Mouse (Mus musculus) left cerebral cortex, postnatal 10 days (tissue): ENCODE data around the gene 4930404N11Rik. TPM values are rescaled to one million over a fixed set of nuclear protein-coding genes. Genes with fewer than 3 reads are reported as not detected.
A peak's percentile ranks its signal among the peaks of the same experiment; 100 is the strongest.

Experiments
- DNase-seq, 2 experiments: peaks; one replicate each; pipeline ENCODE4 v3.0.0; 2021 to 2022; ENCODE audit warnings: low spot score in 2 of 2, mixed read lengths in 1 of 2; ENCODE audit errors: extremely low spot score in 1 of 2
- intact Hi-C: fragments of 180-260 bp; cut with DNase I; formaldehyde crosslinking; loops from one replicate; pipeline ENCODE4 v1.15.1; 2025
- total RNA-seq, 2 experiments: library from RNA; stranded (reverse); gene quantifications; 2 replicates each; pipeline ENCODE4 v1.2.3; 2021

The 4930404N11Rik gene
- total RNA-seq, 2 experiments from 2014 or later = 1.2 to 1.7 TPM

DNA sequence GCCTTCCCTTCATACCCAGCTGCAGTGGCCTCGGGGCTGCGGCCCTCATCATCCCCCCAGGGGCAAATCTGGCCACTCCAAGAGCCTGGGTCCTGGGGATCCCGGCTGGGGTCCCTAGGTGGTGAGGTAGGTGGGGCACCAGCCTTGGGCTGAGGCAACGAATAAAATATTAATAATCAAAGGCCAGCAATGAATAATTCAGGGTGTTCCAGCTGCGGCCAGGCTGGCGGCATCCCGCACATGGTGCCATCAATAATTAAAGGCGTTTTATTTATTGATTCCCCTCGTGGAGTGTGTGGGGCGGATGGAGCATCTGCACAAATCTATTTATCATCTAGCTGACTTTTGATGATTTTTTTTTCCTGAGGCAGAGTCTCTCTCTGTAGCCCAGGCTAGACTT is 37.9 kb upstream of the 4930404N11Rik start:
- intact Hi-C loops = no loop called here
- no peak for DNase-seq

DNA sequence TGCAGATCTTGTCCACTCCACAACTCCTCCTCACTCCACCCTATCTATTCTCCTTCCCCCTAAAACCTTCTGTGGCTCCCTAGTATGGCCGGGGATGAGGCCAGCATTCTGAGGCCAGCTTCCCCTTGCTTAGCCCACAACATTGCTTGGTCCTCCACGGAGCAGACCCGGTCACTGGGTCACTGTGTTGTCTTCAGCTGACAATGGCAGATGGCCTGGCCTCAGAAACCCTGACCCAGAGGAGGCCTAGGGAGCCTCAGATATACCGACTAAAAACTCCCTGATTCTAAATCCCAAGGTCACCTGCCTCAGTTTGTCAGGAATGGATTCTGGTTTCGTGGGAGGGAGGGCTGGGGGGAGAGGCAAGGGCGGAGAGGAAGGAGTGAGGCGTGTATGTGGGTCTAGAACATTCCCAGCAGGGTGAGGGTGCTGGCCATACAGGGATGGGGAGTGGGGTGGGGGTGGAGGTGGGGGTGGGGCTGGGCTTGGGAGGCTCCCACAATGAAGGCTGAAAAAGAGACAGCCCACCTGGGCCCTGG is 36.7 kb upstream of the 4930404N11Rik start:
- intact Hi-C loops = no loop called here
- DNase-seq = no peak

DNA sequence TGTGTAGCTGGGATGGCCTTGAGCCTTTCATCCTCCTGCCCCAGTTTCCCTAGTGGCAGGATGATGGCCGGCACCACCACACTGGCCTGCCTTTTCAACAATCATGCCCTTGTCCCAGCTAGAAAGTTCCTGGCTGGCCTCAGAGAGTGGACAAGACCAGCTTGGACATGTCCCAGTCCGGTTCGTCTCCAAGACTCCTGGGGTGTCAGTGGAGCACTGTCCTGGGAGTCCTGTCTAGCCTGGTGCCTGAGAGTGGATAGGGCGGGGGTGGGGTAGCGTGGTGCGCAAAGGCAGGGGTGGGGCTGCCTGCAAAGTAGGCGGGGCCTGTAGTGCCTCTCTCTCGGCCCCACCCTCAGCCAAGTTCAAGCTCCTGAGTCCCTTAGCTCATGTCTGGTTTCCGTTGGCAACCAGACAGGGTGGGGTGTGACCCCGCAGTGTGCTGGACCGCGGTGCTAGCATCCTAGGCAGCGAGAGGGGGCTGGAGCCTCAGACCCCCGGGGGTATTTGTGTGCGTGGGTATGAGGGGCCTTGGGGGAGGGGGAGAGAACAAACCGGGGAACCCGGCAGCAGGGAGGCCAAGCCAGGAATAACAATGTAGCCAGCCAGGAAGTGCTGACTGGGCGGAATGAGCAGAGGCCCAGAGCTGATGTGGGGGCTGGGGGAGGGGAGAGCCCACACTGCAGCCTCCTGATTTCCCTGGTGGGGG is 36.1 kb upstream of the 4930404N11Rik start:
- intact Hi-C loops = no loop called here
- peak; percentile 62 to 90 for DNase-seq

DNA sequence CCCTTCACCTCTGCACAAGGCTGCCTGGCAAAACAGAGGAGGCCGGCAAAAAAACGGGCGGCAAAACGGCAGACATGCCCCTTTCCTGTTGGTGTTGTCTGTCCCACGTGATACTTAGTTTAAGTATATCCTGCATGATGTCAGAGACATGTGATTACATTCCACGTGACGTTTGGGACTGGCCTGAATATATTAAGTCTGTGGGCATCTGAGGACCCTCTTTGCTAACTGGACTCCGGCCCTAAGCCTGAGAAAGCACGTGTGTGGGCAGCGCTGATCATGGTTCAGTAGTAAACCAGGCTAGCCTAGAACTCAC is 35.5 kb upstream of the 4930404N11Rik start:
- intact Hi-C loops = no loop called here
- DNase-seq = no peak

DNA sequence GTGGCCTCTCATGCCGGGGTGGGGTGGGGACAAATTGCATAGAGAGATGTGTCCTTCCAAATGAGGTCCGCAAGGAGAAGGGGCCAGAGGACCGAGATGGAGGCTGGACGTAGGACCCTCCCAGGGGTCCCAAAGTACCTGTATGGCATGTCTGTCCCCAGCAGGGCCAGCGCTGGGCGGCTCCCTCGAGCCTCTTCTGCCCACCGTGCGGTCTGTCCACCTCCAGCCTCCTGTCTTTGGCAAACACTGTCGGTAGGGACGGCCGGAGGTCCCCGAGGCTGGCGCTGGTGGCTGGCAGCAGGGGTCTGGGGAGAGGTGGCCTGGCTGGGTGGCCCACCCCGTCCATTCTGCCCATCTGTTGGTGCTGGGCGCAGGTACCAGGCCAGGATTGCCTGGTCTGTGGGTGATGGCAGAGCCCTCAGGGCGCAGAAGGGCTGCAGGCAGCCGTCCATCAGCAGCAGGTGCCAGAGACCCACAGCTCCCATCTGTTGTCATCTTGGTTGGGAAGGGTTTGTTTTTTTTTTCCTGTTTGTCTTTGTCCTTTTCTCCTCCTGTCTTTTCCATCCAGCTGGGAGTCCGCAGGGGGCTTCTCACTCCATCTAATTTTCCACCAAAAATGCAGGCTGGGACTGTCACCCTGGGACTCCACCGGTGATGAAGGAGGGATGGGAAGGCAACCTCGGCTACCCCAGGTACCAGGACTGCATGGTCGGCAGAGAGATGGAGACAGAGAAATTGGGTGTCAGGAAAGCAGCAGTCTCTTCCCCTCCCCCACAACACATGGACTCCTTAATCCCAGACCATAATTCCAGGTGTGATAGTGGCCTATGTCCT is 35.0 kb upstream of the 4930404N11Rik start:
- intact Hi-C loops = no loop called here
- no peak for DNase-seq

DNA sequence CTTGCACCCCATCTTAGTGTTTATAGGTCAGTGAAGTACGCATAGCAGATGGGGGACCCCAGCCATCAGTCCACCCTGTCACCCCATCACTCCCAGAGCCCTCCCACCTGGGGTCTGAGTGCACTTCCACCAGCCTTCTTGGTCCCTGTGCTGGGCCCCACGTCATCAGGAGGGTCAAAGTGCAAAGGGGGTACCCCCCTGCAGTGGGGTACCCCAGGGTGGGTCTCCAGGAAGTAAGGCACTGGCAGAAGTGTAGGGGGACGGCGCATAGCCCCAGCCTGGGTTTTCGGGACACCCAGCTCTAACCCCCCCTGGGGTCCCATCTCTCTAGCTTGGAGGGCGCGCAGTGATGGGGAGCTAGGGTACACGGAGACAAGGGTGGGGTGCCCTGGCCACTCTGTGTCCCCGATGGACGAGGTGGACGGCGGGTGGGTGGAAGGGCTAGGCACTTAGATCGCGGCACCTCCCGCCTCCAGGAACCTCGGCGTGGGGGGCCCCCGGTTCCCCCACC is 34.2 kb upstream of the 4930404N11Rik start:
- intact Hi-C loops = no loop called here

DNA sequence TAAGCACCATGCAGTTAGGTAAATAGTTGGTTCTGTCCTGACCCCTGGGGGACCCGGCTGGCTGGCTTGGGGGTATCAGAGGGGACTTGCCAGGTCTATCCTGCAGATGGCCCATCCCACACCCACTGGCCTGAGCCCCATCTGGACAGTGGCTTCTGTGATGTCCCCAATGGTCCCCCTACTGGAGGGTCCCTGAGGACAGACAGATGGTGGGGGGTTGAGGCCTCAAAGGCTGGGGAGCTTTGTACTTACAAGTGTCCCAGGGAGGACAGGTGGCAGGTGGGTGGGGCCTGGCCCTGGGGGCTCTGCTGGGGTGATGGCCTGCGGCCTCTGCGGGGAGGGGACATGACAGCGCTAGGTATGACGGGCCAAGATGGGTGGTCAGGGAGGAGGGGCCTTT is 33.7 kb upstream of the 4930404N11Rik start:
- DNase-seq = no peak
- intact Hi-C loops = no loop called here

More for the DNA sequence above, 34.2 kb upstream of the 4930404N11Rik start:
- DNase-seq = no peak

DNA sequence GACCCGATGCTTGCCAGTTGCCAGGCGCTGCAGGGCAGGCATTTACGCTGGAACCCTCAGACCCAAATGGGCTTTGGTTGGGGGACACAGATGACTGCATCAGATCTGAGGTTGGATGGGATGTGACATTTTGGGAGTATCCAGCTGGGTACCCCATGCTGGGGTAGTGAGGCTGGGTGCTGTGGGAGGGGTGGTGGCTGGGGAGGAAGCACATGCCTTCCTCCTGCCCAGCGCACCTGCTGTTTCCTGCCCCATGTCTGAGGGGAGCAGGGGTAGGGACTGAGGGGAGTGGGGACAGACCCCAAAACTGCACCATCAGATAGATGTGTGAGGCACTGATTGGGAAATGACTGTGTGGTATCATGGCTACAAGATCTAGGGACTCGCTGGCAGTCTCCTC is 31.1 kb upstream of the 4930404N11Rik start:
- intact Hi-C loops = no loop called here
- no peak for DNase-seq

DNA sequence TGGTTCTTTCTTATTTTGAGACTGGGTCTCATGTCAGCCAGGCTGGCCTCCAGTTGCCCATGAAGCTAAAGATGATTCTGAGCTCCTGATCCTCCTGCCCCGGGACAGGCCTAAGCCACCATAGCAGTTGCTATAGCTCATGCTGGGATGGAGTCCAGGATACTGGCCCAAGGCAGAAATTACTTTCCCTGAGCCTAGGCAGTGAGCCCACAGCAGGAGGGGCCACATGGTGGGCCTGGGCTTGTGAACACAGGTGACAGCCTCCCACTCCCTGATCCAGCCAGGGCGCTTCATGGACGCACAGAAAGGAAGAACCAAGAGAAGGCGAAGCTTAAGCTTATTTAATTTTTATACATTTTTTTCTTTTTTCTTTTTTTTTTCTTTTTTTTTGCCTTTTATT is 30.2 kb upstream of the 4930404N11Rik start:
- intact Hi-C loops = loop anchor here (2.0 kb wide), 1 partner anchor 55 kb away; no protein-coding TSS in a partner anchor

DNA sequence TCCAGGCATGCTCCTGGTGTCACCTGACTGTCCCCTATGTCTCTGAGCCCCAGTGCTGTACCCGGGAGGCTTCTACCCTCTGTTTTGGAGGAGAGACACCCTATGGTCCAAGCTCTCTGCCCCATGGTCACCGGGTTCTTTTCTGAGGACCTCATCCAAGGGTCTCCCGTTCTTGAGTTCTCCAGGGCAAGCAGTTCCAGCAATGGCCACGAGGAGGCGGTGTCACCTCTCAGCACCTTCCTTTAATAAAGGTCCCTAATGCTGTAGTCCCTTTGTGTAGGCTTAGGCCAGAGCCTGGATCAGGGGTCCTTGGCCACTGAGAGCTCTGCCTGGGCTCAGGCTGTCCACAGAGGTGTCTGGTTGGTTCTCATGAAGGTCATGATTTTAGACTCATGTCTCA is 29.5 kb upstream of the 4930404N11Rik start:
- intact Hi-C loops = loop anchor here (2.0 kb wide), 1 partner anchor 56 kb away; no protein-coding TSS in a partner anchor
- no peak for DNase-seq

More for the DNA sequence above, 30.2 kb upstream of the 4930404N11Rik start:
- no peak for DNase-seq

DNA sequence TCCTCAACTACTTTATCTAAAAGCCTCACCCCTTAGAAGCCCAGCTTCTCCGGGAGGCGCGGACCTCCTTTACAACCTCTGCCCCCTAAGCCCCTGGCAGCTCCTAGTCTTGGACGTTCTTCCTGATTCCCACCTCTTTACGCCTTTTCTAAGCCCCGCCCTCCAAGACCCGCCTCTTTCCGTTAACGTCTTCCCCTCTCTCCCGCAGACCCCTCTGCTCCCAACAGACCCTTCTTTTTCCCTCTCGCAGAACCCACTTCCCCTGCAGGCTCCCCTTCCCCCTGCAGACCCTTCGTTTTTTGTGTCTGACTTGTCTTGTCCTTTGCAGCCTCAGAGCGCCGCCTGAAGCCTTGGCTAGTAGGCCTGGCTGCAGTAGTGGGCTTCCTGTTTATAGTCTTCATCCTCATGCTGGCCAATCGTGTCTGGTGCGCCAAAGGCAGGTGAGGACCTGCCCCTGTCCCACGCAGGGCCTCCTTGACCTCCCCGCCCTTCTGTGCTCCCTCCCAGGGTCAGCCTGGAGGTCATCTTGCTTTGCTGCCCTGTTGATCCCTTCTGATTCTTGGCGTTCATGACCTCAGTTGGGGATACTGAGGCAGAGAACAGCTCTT is 27.9 kb upstream of the 4930404N11Rik start:
- intact Hi-C loops = loop anchor here (2.0 kb wide), 1 partner anchor 57 kb away; no protein-coding TSS in a partner anchor
- no peak for DNase-seq

DNA sequence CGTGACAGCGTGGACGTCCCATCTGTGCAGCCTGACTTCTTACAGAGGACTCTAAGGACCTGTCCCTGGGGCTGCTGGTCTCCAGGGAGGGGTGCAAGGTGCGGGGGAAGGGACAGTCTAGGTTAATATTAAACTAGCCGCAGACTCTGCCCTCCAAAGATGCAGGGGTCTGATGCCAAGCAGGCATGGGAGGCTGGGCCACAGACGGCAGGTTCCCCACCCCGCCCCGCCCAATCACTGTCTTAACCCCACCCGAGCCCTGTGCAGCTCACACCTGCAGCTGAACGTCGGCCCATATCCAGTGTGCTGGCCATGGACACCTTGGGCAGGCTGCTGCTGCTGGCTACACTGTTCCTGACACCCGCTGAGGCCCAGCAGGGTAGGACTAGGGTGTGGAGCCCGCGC is 27.2 kb upstream of the 4930404N11Rik start, which contains the start of gene Smim24:
TSS of gene Smim24 (plus strand) at position 271 of the 405 bp plus-strand sequence.
- intact Hi-C loops = no loop called here
- no peak for DNase-seq

DNA sequence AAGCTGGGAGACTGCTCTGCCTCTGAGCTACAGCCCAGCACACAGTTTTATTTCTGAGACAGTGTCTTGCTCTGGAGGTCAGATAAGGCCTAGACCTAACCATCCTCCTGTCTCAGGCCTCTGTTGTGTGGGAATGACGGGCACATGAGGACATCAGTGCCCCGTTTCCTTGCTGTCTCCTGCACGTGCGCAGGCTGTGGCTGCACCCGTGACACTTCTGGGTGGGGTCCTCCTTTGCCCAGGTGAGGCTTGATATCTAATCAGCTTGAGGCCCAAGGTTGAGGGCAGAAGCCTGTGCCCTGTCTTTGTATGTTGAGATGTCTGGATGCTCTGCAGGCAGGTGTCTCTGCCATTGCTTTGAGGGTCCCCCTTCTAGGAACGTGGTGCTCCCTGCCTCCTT is 26.7 kb upstream of the 4930404N11Rik start:
- no peak for DNase-seq
- intact Hi-C loops = no loop called here

DNA sequence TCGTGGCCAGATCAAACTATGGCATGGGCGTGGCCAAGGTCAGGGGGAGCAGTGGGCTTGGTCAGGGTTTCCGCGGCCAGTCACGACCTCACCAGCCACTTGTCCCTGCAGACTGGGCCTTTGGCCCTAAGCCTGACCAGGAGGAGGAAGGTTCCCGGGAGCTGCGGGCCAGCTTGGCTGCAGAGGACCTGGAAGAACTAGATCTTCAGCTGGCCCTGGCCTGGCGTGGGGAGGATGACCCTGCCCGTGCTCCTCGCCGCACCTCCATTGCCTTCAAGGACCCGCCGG is 25.0 kb upstream of the 4930404N11Rik start:
- intact Hi-C loops = no loop called here
- no peak for DNase-seq

DNA sequence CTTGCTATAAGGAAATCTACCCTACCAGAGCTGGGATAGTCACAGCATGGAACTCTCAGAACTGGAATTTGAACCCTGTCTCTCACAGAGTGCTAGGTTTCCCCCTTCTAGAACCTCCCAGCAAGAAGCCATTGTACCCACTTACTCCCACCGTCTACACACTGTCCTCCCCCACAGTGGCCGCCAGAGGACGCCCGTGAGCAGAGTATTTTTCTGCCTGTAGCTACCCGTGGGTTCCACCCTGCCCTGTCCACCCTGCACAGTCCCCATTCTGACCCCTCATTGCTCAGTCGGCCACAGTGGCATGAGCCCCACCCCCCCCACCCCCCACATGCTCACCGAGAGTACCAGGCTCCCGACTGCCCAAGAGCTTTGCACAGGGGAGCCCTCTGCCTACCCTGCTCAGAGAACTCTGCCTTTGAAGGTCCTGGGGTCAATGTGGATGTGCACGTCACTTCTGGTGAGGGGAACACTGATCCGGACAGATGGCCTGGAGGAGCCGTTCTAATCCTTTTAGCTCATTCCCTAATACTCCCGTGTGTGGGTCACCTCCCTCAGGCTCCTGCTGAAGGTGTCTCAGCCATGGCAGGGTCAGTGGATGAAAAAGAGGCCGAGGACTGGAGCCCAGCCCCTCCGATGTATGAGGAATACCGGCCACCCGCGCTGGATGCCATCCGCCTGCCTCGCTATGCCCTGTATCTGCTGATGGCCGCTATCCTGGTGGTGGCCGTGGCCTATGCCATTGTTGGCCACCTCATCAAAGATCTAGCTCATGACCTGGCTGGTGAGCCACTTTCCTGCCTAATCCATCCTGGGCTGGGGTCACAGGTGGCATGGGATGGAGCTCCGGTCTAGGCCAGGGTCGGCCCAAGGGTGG is 24.4 kb upstream of the 4930404N11Rik start:
- intact Hi-C loops = no loop called here
- DNase-seq = peak in 1 of 2 experiments; percentile 82

DNA sequence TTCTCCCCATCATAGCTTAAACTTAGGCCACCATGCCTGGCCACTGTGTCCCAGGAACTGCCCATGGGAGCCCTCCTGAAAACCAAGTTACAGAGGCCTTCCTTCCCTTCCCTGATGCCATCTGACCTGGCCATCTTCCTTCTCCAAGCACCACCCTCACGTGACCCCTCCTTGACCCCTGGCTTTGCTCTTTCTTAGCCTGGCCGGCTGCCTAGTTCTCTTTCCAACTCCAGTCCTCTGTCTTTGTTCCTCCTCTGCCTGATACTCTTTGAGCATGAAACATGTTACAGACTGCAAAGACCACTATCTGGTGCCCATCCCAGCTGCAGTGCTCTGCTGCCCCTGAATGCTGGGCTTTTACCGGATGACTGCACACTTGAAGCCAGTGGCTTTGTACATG is 23.8 kb upstream of the 4930404N11Rik start:
- no peak for DNase-seq
- intact Hi-C loops = no loop called here

DNA sequence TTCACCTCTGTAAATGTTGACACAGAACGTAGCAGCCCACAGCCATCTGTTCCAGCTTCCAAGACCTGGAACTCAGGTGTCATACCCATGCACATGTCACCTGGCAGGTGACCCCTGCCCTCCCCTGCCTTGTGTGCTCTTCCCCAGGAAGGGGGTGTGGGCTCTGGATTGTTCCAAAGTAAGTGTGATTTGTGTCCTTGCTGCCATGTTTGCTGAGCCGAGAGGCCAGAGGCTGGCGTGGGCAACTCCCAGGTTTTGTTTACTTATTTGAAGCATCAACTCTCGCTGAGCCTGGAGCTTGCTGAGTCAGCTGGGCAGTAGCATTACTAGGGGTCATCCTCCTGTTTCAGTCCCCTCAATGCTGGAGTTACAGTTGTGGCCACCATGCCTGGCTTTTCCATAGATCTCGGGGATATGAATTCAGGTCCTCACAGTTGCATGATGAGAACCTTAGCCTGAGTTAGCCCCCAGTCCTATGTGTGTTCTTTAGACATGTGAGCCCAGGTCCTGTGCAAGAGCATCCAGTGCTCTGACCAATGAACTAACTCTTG is 23.0 kb upstream of the 4930404N11Rik start, which contains the start of gene Gm48552:
TSS of gene Gm48552 (plus strand) at position 501 of the 551 bp plus-strand sequence.
- intact Hi-C loops = no loop called here
- DNase-seq = no peak

DNA sequence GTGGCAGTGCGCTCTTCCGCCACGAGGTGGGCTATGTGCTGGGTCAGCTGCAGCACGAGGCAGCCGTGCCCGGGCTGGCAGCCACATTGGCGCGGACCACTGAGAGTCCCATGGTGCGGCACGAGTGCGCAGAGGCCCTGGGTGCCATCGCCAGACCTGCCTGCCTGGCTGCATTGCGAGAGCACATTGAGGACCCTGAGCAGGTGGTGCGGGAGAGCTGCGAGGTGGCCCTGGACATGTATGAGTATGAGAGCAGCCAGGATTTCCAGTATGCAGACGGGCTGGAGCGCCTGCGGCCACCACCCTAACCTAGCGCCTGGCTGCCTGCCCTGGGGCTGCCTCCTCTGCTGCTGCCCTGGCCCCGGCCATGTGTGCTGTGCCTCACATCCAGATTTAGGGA is 22.1 kb upstream of the 4930404N11Rik start:
- intact Hi-C loops = no loop called here
- DNase-seq = no peak
